Mouse (Mus musculus): Measurements from ENCODE around the gene Cfl1.

The Cfl1 gene

DNA sequence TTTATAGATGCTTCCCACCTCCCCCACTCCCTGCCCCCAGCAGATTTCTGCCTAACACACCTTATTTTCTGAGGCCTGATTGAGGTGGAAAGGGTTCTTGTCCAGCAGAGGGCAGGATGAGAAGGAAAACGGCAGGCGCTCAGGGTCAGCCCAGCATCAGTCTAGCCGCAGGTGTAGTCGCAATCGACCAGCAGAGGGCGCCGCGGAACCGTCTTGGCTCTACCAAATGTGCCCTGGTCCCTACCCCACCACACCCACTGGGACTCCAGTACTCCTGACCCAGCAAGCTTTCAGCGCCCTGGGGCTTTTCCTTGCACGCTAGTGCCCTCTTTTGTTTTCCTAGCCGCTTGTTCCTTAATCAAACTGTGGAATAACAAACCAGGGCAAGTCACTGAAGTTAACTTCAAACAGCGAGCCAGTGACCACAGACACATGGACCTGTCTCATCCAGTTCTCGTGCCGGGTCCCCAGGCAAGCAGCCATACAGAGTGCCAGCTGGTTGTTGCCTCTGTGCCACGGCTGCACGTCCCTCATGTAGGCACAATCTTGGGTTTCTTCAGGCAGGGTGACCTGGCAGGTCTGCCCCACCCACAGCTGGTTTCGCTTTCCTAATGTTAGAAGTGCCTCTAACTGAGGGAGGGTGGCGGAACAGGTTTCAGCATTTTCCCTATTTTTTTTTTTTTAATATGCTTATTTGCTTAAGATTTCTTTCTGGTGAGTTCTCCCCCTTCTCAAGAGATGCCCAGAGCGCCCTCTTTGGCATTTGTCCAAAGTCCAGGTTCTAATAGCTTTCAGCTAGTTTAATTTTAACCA lies 39.3 kb downstream of the Cfl1 start:
- DNase-seq (ENCODE audit: low read depth, low spot score), result peak; percentile 99

- no peak for DNase-seq (ENCODE audit: low read depth, low spot score)
Observed at GRCm38 (mm10) chr19:5530138-5530524, 39.9 kb downstream of the Cfl1 start.

DNA sequence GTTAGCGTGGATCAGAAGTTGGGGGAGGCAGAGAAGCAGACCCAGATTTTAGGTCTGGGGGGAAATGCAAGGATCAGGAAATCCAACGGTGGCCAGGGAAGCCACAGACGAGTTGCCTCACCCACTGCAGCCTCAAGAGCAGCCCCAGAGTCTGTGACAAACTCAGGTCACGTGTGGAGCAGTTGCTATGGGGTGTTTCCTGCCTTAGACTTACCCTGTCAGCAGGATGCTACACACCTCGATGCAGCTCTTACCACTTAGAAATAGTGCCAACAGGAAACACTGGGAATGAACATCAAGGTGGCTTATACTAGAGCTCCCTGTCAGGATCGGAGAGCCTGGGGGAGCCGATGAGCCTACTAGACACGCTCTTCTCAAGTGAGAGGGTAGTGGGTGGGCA lies 42.3 kb downstream of the Cfl1 start:
- DNase-seq (ENCODE audit: low read depth, low spot score), result no peak

DNA sequence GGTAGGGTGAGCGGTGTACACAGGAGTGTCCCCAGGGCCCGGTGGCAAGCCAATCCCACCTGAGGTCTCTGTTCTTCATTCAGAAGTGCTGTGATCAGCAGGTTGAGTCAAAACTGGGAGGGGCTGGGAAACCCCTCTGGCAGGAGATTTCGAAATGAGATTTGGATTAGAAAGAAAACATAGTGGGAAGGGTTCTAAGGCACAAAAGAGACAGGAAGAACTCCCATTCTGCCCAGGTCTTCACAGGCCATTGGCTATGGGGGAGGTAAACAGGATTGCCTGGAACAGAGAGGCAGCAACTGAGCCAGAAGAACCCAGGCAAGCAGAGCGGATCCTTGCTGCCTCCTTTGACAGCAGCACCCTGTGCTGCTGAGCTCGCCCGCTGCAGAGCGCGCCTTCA lies 48.5 kb downstream of the Cfl1 start:
- DNase-seq (ENCODE audit: low read depth, low spot score), result no peak

GRCm38 (mm10) chr19:5543362-5543761 lies 53.1 kb downstream of the Cfl1 start:
- peak; percentile 76 for DNase-seq (ENCODE audit: low read depth, low spot score)

GRCm38 (mm10) chr19:5544031-5544430 lies 53.8 kb downstream of the Cfl1 start:
- DNase-seq (ENCODE audit: low read depth, low spot score), result peak; percentile 63

All from 3T3-L1 (cell line).